Mouse (Mus musculus) thymus, postnatal 0 days (tissue): ENCODE measurements around the gene Mapkapk2. TPM values are rescaled to one million over a fixed set of nuclear protein-coding genes. Genes with fewer than 3 reads are reported as not detected.

Source experiments
- DNase-seq: peaks from one replicate; pipeline ENCODE4 v3.0.0-alpha.2; 2015; ENCODE audit warnings: low spot score
- polyA plus RNA-seq: library from polyadenylated mRNA; unstranded; fragments of >200 nt; fragmentation: Nextera tagmentation; extraction: Ambion mirVana; gene quantifications from 2 replicates; pipeline ENCODE4 v1.2.1, GENCODE M21; 2015

Gene Mapkapk2
- polyA plus RNA-seq, 1 experiment from 2014 or later = 30.4 TPM

- DNase-seq = no peak
Observed at GRCm38 (mm10) chr1:131021900-131022590, 75.6 kb downstream of the Mapkapk2 start.

DNA sequence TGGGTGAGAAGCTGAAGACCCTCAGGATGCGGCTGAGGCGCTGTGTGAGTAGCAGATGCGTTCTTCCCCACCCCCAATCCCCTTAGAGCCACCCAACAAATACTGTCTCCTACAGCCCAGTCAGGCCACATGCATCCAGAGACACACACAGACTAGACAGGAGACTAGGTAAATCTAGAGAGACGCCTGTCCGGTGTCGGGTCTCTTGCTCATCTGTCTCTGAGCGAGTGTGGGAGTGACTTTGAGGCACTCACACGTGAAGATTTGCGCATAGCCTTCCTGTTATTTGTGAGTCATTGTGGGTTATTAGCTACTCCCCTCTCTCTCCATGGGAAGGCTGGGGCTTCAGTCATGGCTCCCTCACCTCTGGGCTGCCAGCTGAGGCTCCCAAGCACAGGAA lies 76.2 kb downstream of the Mapkapk2 start:
- no peak for DNase-seq

DNA sequence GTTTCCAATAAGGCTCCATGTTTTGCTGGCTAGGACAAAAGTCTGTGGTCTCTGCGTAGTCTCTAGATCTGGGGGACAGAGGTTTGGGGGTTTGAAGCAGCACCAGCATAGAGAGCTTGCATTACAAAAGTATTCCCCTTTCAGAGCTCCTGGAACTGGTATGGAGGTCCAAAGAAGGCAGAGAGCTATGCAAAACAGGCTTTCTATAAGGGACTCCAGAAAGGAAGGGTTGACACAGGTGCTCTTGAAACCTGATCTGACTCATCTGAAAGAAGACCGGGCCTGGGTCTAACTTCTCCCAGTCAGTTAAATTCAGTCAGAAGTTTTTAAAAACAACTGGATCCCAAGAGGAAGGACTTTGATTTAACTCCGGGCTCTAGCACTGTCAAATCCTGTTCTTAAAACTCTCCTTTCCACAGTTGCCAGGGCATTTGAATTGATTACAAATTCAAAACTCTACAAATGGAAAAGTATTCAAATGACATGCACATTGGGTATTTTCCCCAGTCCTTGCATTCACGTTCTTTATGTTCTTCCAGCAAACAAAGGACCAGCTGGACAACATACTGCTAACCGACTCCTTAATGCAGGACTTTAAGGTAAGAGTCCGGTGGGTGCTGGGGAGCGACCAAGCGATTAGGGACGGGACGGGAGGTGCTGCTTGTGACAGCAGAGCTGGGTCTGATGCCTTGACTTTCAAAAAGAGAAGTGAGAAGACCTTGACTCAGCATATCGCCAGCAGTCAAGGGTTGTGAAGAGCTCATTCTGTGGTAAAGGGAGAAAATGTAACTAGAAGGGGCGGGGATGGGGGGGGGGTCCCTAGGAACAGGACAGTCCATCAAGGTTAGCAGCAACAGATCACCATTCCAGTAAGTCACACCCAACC lies 77.0 kb downstream of the Mapkapk2 start:
- no peak for DNase-seq

DNA sequence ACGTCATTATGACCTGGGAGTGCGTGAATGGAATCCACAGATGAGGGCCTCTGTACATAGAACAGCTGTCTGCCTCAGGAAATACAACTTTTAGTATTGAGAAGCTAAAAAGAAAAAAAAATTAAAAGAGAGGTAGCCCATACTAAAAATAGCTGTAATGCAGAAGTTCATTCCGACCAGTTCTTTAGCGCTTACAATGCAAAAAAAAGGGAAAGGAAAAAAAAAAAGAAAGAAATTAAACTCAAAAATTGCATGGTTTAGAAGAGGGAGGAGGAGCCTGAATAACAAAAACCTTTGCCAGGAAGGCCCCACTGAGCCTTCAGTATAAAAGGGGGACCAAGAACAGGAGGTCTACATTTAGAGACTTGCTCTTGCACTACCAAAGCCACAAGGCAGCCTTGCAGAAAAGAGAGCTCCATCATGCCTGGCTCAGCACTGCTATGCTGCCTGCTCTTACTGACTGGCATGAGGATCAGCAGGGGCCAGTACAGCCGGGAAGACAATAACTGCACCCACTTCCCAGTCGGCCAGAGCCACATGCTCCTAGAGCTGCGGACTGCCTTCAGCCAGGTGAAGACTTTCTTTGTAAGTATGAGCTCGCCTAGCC lies 78.0 kb downstream of the Mapkapk2 start, which contains the start of gene Il10:
Il10 (plus strand) TSS at position 354 of the 607 bp plus-strand sequence.
- no peak for DNase-seq

DNA sequence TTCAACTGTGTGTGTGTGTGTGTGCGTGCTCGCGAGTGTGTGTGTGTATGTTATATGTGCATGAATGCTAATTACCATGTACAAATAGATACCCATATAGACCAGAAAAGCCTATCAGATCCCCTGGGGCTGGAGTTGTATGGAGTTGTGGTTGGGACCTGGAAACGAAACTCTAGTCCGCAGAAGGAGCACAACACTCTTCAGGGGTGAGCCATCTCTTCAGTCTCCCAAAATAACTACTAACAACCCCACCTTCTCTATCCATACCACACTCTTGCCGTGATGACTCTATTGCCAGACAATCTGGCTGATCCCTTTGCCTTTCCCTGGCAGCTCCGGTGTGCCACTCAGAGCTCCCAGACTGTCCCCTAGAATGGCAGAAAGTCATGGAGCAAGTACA lies 81.7 kb downstream of the Mapkapk2 start:
- no peak for DNase-seq

GRCm38 (mm10) chr1:131015281-131015680 lies 82.3 kb downstream of the Mapkapk2 start:
- DNase-seq = no peak

DNA sequence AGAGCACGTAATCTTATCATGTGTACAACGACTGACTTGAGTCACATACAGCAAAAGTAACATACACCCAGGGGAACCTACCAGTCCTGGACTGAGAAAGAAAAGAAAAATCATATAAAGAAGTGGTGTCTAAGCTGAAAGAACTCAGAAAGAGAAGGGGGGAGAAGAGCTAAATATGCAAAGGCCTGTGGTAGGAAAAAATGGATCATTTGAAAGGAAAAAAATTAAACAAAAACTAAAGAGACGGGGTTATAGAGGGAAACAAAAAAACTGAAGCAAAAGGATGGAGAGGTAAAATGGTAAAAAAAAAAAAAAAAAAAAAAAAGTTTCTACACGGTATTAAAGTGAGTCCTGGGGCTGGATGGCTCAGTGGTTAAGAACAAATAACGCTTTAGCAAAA lies 83.7 kb downstream of the Mapkapk2 start:
- DNase-seq = no peak

DNA sequence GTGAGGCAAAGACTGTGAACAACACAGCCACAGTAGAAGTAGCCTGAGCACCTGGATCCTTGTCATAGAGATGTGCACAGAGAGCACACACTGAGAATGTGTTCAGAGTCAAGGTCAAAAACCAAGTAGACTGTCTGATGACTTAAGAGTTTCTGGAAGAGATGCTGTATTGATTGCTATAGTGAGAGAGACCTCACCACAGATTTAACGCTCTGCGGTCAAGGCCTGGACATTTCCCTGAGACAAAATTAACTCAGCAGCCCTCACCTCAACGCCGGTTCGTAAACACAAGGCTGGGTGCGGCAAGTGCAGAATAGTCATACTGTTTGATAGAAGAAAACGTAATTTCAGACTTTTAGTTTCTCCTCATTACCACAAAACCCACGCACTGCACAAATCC lies 85.1 kb downstream of the Mapkapk2 start:
- DNase-seq = no peak

- no peak for DNase-seq
Observed at GRCm38 (mm10) chr1:131010201-131011153, 87.1 kb downstream of the Mapkapk2 start.

DNA sequence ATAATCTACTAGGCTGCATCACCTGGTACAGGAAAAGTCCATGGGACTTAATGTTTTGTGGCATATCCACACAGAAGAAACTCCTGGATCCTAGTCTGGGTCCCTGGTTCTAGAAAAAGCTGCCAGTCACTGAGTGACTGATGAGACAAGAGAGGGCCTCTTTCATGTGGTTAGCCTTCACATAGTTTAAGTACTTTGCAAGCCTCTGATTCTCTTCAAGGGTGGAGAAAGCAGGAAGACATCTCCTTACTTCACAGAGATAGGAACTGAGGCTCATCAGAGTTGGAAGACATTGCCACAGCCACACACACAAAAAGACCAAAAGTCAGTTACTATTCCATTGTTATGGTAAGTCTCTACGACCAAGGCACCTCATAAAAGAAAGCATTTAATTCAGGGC lies 91.6 kb downstream of the Mapkapk2 start:
- peak; percentile 55 for DNase-seq

Other genes starting within 250 kb of the Mapkapk2 start
- gene Fcmr, start 232.2 kb downstream of the Mapkapk2 start, polyA plus RNA-seq = not detected in 2 replicates
- gene Il24, start 210.4 kb downstream of the Mapkapk2 start, polyA plus RNA-seq = 0.33 and 0.55 TPM in 2 replicates
- gene Il20, start 186.4 kb downstream of the Mapkapk2 start, polyA plus RNA-seq = not detected in 2 replicates
- 0.18 TPM in 1 of 2 replicates, not detected in the other for gene Il19, start 157.7 kb downstream of the Mapkapk2 start, polyA plus RNA-seq
- gene Il10, start 78.0 kb downstream of the Mapkapk2 start, polyA plus RNA-seq = 0.57 TPM in 2 replicates
- gene Dyrk3, start 40.5 kb upstream of the Mapkapk2 start, polyA plus RNA-seq = 1.9 and 2.2 TPM in 2 replicates
- 52.1 and 52.3 TPM in 2 replicates for gene Eif2d, start 55.4 kb upstream of the Mapkapk2 start, polyA plus RNA-seq
- 137 TPM in 2 replicates for gene Rassf5, start 147.4 kb upstream of the Mapkapk2 start, polyA plus RNA-seq
- 22.2 and 23.5 TPM in 2 replicates for gene Ikbke, start 181.8 kb upstream of the Mapkapk2 start, polyA plus RNA-seq